Mouse (Mus musculus): Measurements from ENCODE around the gene Sez6l2.

DNA sequence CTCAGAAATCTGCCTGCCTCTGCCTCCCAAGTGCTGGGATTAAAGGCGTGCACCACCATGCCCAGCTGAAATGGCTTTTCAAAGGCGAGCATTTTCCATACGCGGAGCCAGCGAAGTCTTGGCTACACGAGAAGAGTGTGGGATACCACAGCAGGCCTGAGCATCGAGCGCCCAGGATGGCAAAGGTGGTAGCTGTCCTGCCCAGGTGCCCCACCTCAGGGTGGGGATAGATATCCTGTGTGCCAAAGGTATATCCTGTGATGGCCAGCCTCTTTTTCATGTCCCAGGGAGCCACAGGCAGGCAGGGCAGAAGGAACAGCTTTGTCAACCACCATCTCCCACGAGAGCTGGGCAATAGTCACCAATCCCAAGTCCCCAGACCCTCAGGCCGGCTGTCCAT, 62.5 kb downstream of the Sez6l2 start:
- TF ChIP-seq CTCF (IDR thresholded peaks at IDR 0.05; ENCODE audit: borderline replicate concordance, insufficient read depth, low read depth, low read length) (no peak), POLR2A (IDR thresholded peaks at IDR 0.05; ENCODE audit: borderline replicate concordance, insufficient read depth, low read length) (no peak)

Measured in cerebellum, adult 2 months (tissue).